Mouse (Mus musculus) CD4-positive helper T cell, adult 2 months (primary cell): Measurements from ENCODE around the gene Efnb1.
"Not testable (repeated sequence)": the region's sequence is repeated elsewhere in the genome, so short reads cannot be mapped to it uniquely, and the experiment has no call there.

ENCODE experiments used
- DNase-seq: peaks from one replicate; pipeline ENCODE4 v3.0.0-alpha.2; 2012; ENCODE audit warnings: low read depth, missing footprints, low spot score

Efnb1 gene

GRCm38 (mm10) chrX:99135523-99136258 is at the start of gene Efnb1:
Efnb1 (plus strand) TSS chrX:99136130.
- peak; percentile 89 for DNase-seq

- no peak for DNase-seq
Measured at GRCm38 (mm10) chrX:99092704-99093103, 43.2 kb upstream of the Efnb1 start.

- DNase-seq, result not testable (repeated sequence)
Measured at GRCm38 (mm10) chrX:99111088-99111724, 24.7 kb upstream of the Efnb1 start.

GRCm38 (mm10) chrX:99119510-99119909 is 16.4 kb upstream of the Efnb1 start:
- no peak for DNase-seq

- peak; percentile 33 for DNase-seq
Measured at GRCm38 (mm10) chrX:99130059-99130458, 5.9 kb upstream of the Efnb1 start.

- no peak for DNase-seq
Measured at GRCm38 (mm10) chrX:99132573-99132972, 3.4 kb upstream of the Efnb1 start.

- peak; percentile 72 for DNase-seq
Measured at GRCm38 (mm10) chrX:99134891-99135290, 1.0 kb upstream of the Efnb1 start.

GRCm38 (mm10) chrX:99136431-99136966 is 569 bp downstream of the Efnb1 start:
- peak; percentile 22 for DNase-seq

GRCm38 (mm10) chrX:99137143-99137870 is 1.4 kb downstream of the Efnb1 start:
- DNase-seq, result no peak

- no peak for DNase-seq
Measured at GRCm38 (mm10) chrX:99137928-99138740, 2.2 kb downstream of the Efnb1 start.

GRCm38 (mm10) chrX:99141079-99141478 is 5.1 kb downstream of the Efnb1 start:
- no peak for DNase-seq

- DNase-seq, result no peak
Measured at GRCm38 (mm10) chrX:99141900-99142299, 6.0 kb downstream of the Efnb1 start.

GRCm38 (mm10) chrX:99145561-99145960 is 9.6 kb downstream of the Efnb1 start:
- no peak for DNase-seq

GRCm38 (mm10) chrX:99148061-99148905 is 12.4 kb downstream of the Efnb1 start:
- no peak for DNase-seq

GRCm38 (mm10) chrX:99149047-99149446 is 13.1 kb downstream of the Efnb1 start:
- DNase-seq, result no peak

- DNase-seq, result no peak
Measured at GRCm38 (mm10) chrX:99149900-99150299, 14.0 kb downstream of the Efnb1 start.

GRCm38 (mm10) chrX:99150712-99151111 is 14.8 kb downstream of the Efnb1 start:
- DNase-seq, result no peak

- no peak for DNase-seq
Measured at GRCm38 (mm10) chrX:99151434-99151833, 15.5 kb downstream of the Efnb1 start.

GRCm38 (mm10) chrX:99152141-99152540 is 16.2 kb downstream of the Efnb1 start:
- no peak for DNase-seq

GRCm38 (mm10) chrX:99152566-99153265 is 16.8 kb downstream of the Efnb1 start:
- DNase-seq, result no peak
